36 mouse cellular contexts compared by ENCODE assay signal in the genomic region with DNA sequence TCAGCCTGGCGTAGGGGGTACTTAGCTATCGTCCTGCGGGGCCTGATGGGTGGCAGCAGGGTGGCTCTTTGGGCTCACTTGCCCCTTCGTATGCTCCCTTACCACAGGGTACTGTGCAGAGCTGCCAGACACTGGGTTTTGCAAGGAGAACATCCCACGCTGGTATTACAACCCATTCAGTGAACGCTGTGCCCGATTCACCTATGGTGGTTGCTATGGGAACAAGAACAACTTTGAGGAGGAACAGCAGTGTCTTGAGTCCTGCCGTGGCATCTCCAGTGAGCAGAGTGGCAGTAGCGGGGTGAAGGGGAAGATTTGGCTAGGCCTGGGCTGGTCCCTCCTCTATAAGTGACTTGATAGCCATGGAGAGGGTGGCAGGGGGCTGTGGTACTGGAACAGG. TPM values are rescaled to one million over a fixed set of nuclear protein-coding genes. Genes with fewer than 3 reads are reported as not detected.
"Had no signal": no experiment of that assay in that cellular context is flagged by ENCODE, and none has a peak within 500 bp of the region (broad histone marks: within the 10 kb centered on the region; RNA-seq: fewer than 3 reads in every experiment).

No protein-coding gene starts in this region.

- H3K36me3 ChIP-seq: heart, embryonic 10.5 days; heart, embryonic 12.5 days; hindbrain, embryonic 10.5 days; hindbrain, embryonic 12.5 days; intestine, embryonic 15.5 days; limb, embryonic 13.5 days; limb, embryonic 15.5 days; liver, embryonic 12.5 days had no signal

- H3K9ac ChIP-seq: heart, embryonic 12.5 days; hindbrain, embryonic 12.5 days; hindbrain, embryonic 14.5 days; limb, embryonic 13.5 days; limb, embryonic 15.5 days; liver, embryonic 12.5 days had no signal

- DNase-seq: gastrocnemius, adult 2 months; gastrocnemius, postnatal 10 days; gastrocnemius, postnatal 25 days; heart, adult 18-20 months; heart, postnatal 10 days; heart, postnatal 4 days; kidney, adult 18-20 months; kidney, adult 8-10 months; kidney, postnatal 10 days; kidney, postnatal 25 days; kidney, postnatal 4 days; layer of hippocampus, adult 9-11 months; layer of hippocampus, postnatal 36 days; left cerebral cortex, postnatal 4 days had no signal

- H3K4me1 ChIP-seq: hindbrain, embryonic 12.5 days; limb, embryonic 13.5 days had no signal

- H3K4me3 ChIP-seq: gastrocnemius, adult 2 months; heart, embryonic 10.5 days; heart, embryonic 12.5 days; hindbrain, embryonic 10.5 days; hindbrain, embryonic 12.5 days; intestine, embryonic 15.5 days; layer of hippocampus, adult 2 months; left cerebral cortex, adult 2 months; limb, embryonic 13.5 days; limb, embryonic 15.5 days; liver, embryonic 12.5 days had no signal

- H3K27ac ChIP-seq: gastrocnemius, adult 2 months; heart, embryonic 10.5 days; hindbrain, embryonic 10.5 days; hindbrain, embryonic 12.5 days; hindbrain, embryonic 14.5 days; intestine, embryonic 15.5 days; layer of hippocampus, adult 2 months; left cerebral cortex, adult 2 months; limb, embryonic 13.5 days; limb, embryonic 15.5 days; liver, embryonic 12.5 days had no signal

- H3K27me3 ChIP-seq: intestine, embryonic 15.5 days had no signal

- H3K9me3 ChIP-seq: heart, embryonic 10.5 days; heart, embryonic 12.5 days; hindbrain, embryonic 10.5 days; hindbrain, embryonic 12.5 days; intestine, embryonic 15.5 days; limb, embryonic 13.5 days; limb, embryonic 15.5 days; liver, embryonic 12.5 days had no signal

- ATAC-seq: hindbrain, embryonic 16.5 days; inflammation-experienced regulatory T-cells, adult 6 months; intestine, embryonic 15.5 days; intestine, postnatal 0 days; liver, embryonic 12.5 days had no signal

- H3K4me2 ChIP-seq: heart, embryonic 12.5 days; hindbrain, embryonic 12.5 days; hindbrain, embryonic 14.5 days; intestine, embryonic 15.5 days; limb, embryonic 13.5 days; limb, embryonic 15.5 days; liver, embryonic 12.5 days had no signal

RNA-seq across cellular contexts. Expression of gene Spint1, which starts 10.7 kb away (rescaled TPM):
- total RNA-seq: gastrocnemius, adult 2 months; heart, postnatal 10 days; heart, postnatal 25 days; heart, postnatal 4 days had no signal

RNA-seq across cellular contexts. Expression of gene Ppp1r14d, which starts 18.2 kb away (rescaled TPM):
- total RNA-seq: gastrocnemius, adult 2 months; gastrocnemius, postnatal 10 days; gastrocnemius, postnatal 25 days; gastrocnemius, postnatal 4 days; granulocyte monocyte progenitor cell, adult 5-6 weeks; heart, adult 18-20 months; heart, adult 8-10 months; heart, postnatal 10 days; heart, postnatal 25 days; heart, postnatal 4 days; layer of hippocampus, adult 2 months; layer of hippocampus, postnatal 14 days; layer of hippocampus, postnatal 36 days; left cerebral cortex, adult 2 months; left cerebral cortex, postnatal 4 days; liver, adult 2 months had no signal
- polyA plus RNA-seq: frontal cortex, adult 2 months; heart, embryonic 12.5 days; heart, embryonic 14.5 days; hindbrain, embryonic 10.5 days; hindbrain, embryonic 14.5 days; hindbrain, embryonic 16.5 days; inflammation-experienced regulatory T-cells, adult 6 months; limb, embryonic 13.5 days; limb, embryonic 15.5 days; liver, embryonic 12.5 days had no signal

RNA-seq across cellular contexts. Expression of gene Rhov, which starts 23.2 kb away (rescaled TPM):
- total RNA-seq: gastrocnemius, adult 2 months; gastrocnemius, postnatal 10 days; gastrocnemius, postnatal 25 days; heart, adult 18-20 months; heart, adult 8-10 months; heart, postnatal 10 days; heart, postnatal 25 days; heart, postnatal 4 days; liver, adult 2 months had no signal
- polyA plus RNA-seq: liver, adult 2 months had no signal
